Mouse (Mus musculus) lung, adult 2 months (tissue): Measurements from ENCODE around the gene Slit3.

Experiments
- CTCF ChIP-seq: fragments of 200-500 bp; IDR thresholded peaks from 2 replicates; pipeline ENCODE4 v1.5.1; 2011; ENCODE audit warnings: mild to moderate bottlenecking, low read length, control low read depth; ENCODE audit not compliant: insufficient read depth
- POLR2A ChIP-seq: fragments of 200-500 bp; IDR thresholded peaks from 2 replicates; pipeline ENCODE4 v1.6.1; 2011; ENCODE audit warnings: low read depth, mild to moderate bottlenecking, control low read depth, low read length, borderline replicate concordance; ENCODE audit errors: extremely low read depth

DNA sequence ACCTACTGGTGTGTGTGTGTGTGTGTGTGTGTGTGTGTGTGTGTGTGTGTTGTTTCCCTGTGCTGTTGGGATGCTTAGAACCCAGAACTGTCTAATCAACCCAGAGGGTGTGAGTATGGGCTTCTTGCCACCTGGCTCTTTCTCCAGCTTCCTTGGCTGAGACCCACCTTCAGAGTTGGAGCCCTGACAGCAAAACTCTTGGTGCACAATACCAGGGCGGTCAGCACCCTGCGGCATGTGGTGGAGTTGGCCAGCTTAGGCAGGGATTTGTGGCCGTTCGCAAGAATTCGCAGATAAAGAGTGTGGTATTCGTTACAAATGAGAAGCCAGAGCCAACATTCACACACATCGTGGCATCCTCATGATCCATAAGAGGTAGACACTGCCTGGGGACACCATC, 123.5 kb downstream of the Slit3 start:
- no peak for TF ChIP-seq POLR2A
- TF ChIP-seq CTCF = no peak
